Mouse (Mus musculus): Measurements from ENCODE around the gene Krt8. TPM values are rescaled to one million over a fixed set of nuclear protein-coding genes. Genes with fewer than 3 reads are reported as not detected.
A peak's percentile ranks its signal among the peaks of the same experiment; 100 is the strongest.
"Not testable (repeated sequence)": the region's sequence is repeated elsewhere in the genome, so short reads cannot be mapped to it uniquely, and the experiment has no call there.

Krt8 gene
- polyA plus RNA-seq, 1 experiment from 2014 or later: 129 TPM

- Histone ChIP-seq H3K9ac (replicated peaks) (peak overlapping the region; percentile 52), H3K27ac (ENCODE audit: low read depth) (peak overlapping the region; percentile 52), H3K4me2 (ENCODE audit: low read depth, low read length) (peak overlapping the region; percentile 63), H3K4me1 (ENCODE audit: insufficient read depth) (peaks cover 14% of the 10 kb centered on the region; the same call in 1 of the 2 replicates), H3K4me3 (ENCODE audit: low read depth, low read length) (peak overlapping the region; percentile 38), H3K36me3 (replicated peaks; ENCODE audit: insufficient read depth, low read length) (no peaks in the 10 kb centered on the region), H3K27me3 (ENCODE audit: insufficient read depth, low read length) (peaks cover 10% of the 10 kb centered on the region), H3K9me3 (ENCODE audit: low read length) (no peaks in the 10 kb centered on the region)
- DNase-seq (no peak), ATAC-seq (no peak)
- WGBS (ENCODE audit: insufficient replicate concordance): 28% methylated on average over 12 of the region's 12 CpGs
- TF ChIP-seq EP300 (IDR thresholded peaks at IDR 0.05; ENCODE audit: low read depth) (no peak), CTCF (IDR thresholded peaks at IDR 0.05; ENCODE audit: low read depth) (no peak)
Observed at GRCm38 (mm10) chr15:102003516-102003915, 766 bp downstream of the Krt8 start.

GRCm38 (mm10) chr15:102002646-102003488 is 1.4 kb downstream of the Krt8 start:
- H3K9ac ChIP-seq (replicated peaks): peak overlapping the region; percentile 52
- H3K27me3 ChIP-seq (ENCODE audit: insufficient read depth, low read length): peaks cover 10% of the 10 kb centered on the region
- 3% methylated on average over 34 of the region's 34 CpGs for whole genome bisulfite sequencing (ENCODE audit: insufficient replicate concordance)
- no peaks in the 10 kb centered on the region for H3K36me3 ChIP-seq (replicated peaks; ENCODE audit: insufficient read depth, low read length)
- DNase-seq (peak; percentile 79), ATAC-seq (peak; percentile 85)
- peak overlapping the region; percentile 52 for H3K27ac ChIP-seq (ENCODE audit: low read depth)
- peak overlapping the region; percentile 63 for H3K4me2 ChIP-seq (ENCODE audit: low read depth, low read length)
- no peaks in the 10 kb centered on the region for H3K9me3 ChIP-seq (ENCODE audit: low read length)
- H3K4me3 ChIP-seq (ENCODE audit: low read depth, low read length): peak overlapping the region; percentile 38
- TF ChIP-seq CTCF (IDR thresholded peaks at IDR 0.05; ENCODE audit: low read depth) (no peak), EP300 (IDR thresholded peaks at IDR 0.05; ENCODE audit: low read depth) (no peak)
- H3K4me1 ChIP-seq (ENCODE audit: insufficient read depth): peaks cover 14% of the 10 kb centered on the region; the same call in 1 of the 2 replicates

- H3K36me3 ChIP-seq (replicated peaks; ENCODE audit: insufficient read depth, low read length): no peaks in the 10 kb centered on the region
- no peak for DNase-seq
- H3K4me2 ChIP-seq (ENCODE audit: low read depth, low read length): no peak overlapping the region
- H3K27ac ChIP-seq (ENCODE audit: low read depth): no peak overlapping the region
- no peak overlapping the region for H3K9ac ChIP-seq (replicated peaks)
- H3K9me3 ChIP-seq (ENCODE audit: low read length): 0 out of 2 replicates have a peak, but pooled peaks cover 2% of the 10 kb centered on the region
- H3K4me3 ChIP-seq (ENCODE audit: low read depth, low read length): no peak overlapping the region
- H3K4me1 ChIP-seq (ENCODE audit: insufficient read depth): peaks cover 8% of the 10 kb centered on the region; the same call in 1 of the 2 replicates
- no peak for ATAC-seq
- 61% methylated on average over 11 of the region's 11 CpGs for WGBS (ENCODE audit: insufficient replicate concordance)
- peaks cover 7% of the 10 kb centered on the region; the same call in 1 of the 2 replicates for H3K27me3 ChIP-seq (ENCODE audit: insufficient read depth, low read length)
- no peak for TF ChIP-seq EP300 (IDR thresholded peaks at IDR 0.05; ENCODE audit: low read depth)
- no peak for TF ChIP-seq CTCF (IDR thresholded peaks at IDR 0.05; ENCODE audit: low read depth)
Observed at GRCm38 (mm10) chr15:101999676-102000335, 4.5 kb downstream of the Krt8 start.

GRCm38 (mm10) chr15:101999156-101999555 is 5.1 kb downstream of the Krt8 start:
- ATAC-seq: no peak
- no peak for DNase-seq
- peaks cover 7% of the 10 kb centered on the region; the same call in 1 of the 2 replicates for H3K4me1 ChIP-seq (ENCODE audit: insufficient read depth)
- no peak overlapping the region for H3K4me2 ChIP-seq (ENCODE audit: low read depth, low read length)
- H3K9ac ChIP-seq (replicated peaks): no peak overlapping the region
- no peak overlapping the region for H3K4me3 ChIP-seq (ENCODE audit: low read depth, low read length)
- TF ChIP-seq CTCF (IDR thresholded peaks at IDR 0.05; ENCODE audit: low read depth) (no peak), EP300 (IDR thresholded peaks at IDR 0.05; ENCODE audit: low read depth) (no peak)
- 0 out of 2 replicates have a peak, but pooled peaks cover 2% of the 10 kb centered on the region for H3K9me3 ChIP-seq (ENCODE audit: low read length)
- no peak overlapping the region for H3K27ac ChIP-seq (ENCODE audit: low read depth)
- H3K36me3 ChIP-seq (replicated peaks; ENCODE audit: insufficient read depth, low read length): no peaks in the 10 kb centered on the region
- 49% methylated on average over 11 of the region's 11 CpGs for WGBS (ENCODE audit: insufficient replicate concordance)
- peaks cover 7% of the 10 kb centered on the region; the same call in 1 of the 2 replicates for H3K27me3 ChIP-seq (ENCODE audit: insufficient read depth, low read length)

- H3K36me3 ChIP-seq (replicated peaks; ENCODE audit: insufficient read depth, low read length); H3K4me3 ChIP-seq (ENCODE audit: low read depth, low read length); H3K27ac ChIP-seq (ENCODE audit: low read depth); ATAC-seq; DNase-seq; H3K4me1 ChIP-seq (ENCODE audit: insufficient read depth); H3K9me3 ChIP-seq (ENCODE audit: low read length); H3K27me3 ChIP-seq (ENCODE audit: insufficient read depth, low read length); H3K9ac ChIP-seq (replicated peaks); H3K4me2 ChIP-seq (ENCODE audit: low read depth, low read length): not testable (repeated sequence)
- WGBS (ENCODE audit: insufficient replicate concordance): 74% methylated on average over 6 of the region's 11 CpGs
Observed at GRCm38 (mm10) chr15:101996450-101997078, 7.7 kb downstream of the Krt8 start.

Measured in liver, postnatal 0 days (tissue).